Mouse (Mus musculus) midbrain, embryonic 16.5 days (tissue): ENCODE measurements around the gene Ccser2. TPM values are rescaled to one million over a fixed set of nuclear protein-coding genes. Genes with fewer than 3 reads are reported as not detected.

Source experiments
- ATAC-seq: fragments of 200-750 bp; cut with Nextera tagmentation; 2 replicates; pipeline ENCODE4 v1.8.0; 2017; ENCODE audit warnings: moderate TSS enrichment
- H3K27ac ChIP-seq: fragments of 300-500 bp; sonication (generic); 2 replicates; pipeline ENCODE4 v1.5.1; 2014; ENCODE audit warnings: mild to moderate bottlenecking, low read length, mixed read lengths
- H3K27me3 ChIP-seq: fragments of 300-500 bp; sonication (generic); 2 replicates; pipeline ENCODE4 v1.6.1; 2014; ENCODE audit warnings: low read depth, low read length, mixed read lengths; ENCODE audit not compliant: control insufficient read depth, insufficient read depth
- H3K36me3 ChIP-seq: fragments of 300-500 bp; sonication (generic); 2 replicates; pipeline ENCODE4 v1.6.1; 2014; ENCODE audit warnings: mild to moderate bottlenecking, low read length, moderate library complexity, mixed read lengths; ENCODE audit not compliant: control insufficient read depth, insufficient read depth
- H3K4me1 ChIP-seq: fragments of 300-500 bp; sonication (generic); 2 replicates; pipeline ENCODE4 v1.6.1; 2014; ENCODE audit warnings: mild to moderate bottlenecking, low read length, mixed read lengths; ENCODE audit not compliant: control insufficient read depth, insufficient read depth
- H3K4me2 ChIP-seq: fragments of 300-500 bp; sonication (generic); 2 replicates; pipeline ENCODE4 v1.6.1; 2014; ENCODE audit warnings: mild to moderate bottlenecking, low read length, mixed read lengths
- H3K4me3 ChIP-seq: fragments of 300-500 bp; sonication (generic); 2 replicates; pipeline ENCODE4 v1.5.1; 2014; ENCODE audit warnings: low read depth, mild to moderate bottlenecking, low read length, moderate library complexity, mixed read lengths
- H3K9ac ChIP-seq: fragments of 300-500 bp; sonication (generic); 2 replicates; pipeline ENCODE4 v1.6.1; 2014; ENCODE audit warnings: low read depth, low read length, mixed read lengths
- H3K9me3 ChIP-seq: fragments of 300-500 bp; sonication (generic); replicated peaks from 2 replicates; pipeline ENCODE4 v1.6.1; 2014; ENCODE audit warnings: mild to moderate bottlenecking, low read length, mixed read lengths; ENCODE audit not compliant: control insufficient read depth, poor library complexity, severe bottlenecking
- WGBS: fragments of 180-500 bp; shearing (Covaris S2); extraction: QIAGEN DNeasy Blood & Tissue Kit; methylation state at CpG from one replicate; pipeline ENCODE4 v1.1.7; 2014; 5-methylcytosine and 5-hydroxymethylcytosine counted together
- polyA plus RNA-seq: library from polyadenylated mRNA; unstranded; fragments of >200 nt; fragmentation: Nextera tagmentation; extraction: Ambion mirVana; gene quantifications from 2 replicates; pipeline ENCODE4 v1.2.1, GENCODE M21; 2015

Ccser2 gene
- polyA plus RNA-seq, 1 experiment from 2014 or later: 92.9 TPM

- no peak for ATAC-seq
- no peaks in the 10 kb centered on the region for H3K9me3 ChIP-seq
- H3K27ac ChIP-seq: 0 out of 2 replicates have a peak overlapping the region, but pooled peaks have one; percentile 5
- H3K4me1 ChIP-seq: no peaks in the 10 kb centered on the region; the same call in 1 of the 2 replicates
- H3K27me3 ChIP-seq: no peaks in the 10 kb centered on the region
- no peak overlapping the region for H3K4me3 ChIP-seq
- 0 out of 2 replicates have a peak, but pooled peaks cover 4% of the 10 kb centered on the region for H3K36me3 ChIP-seq
- 64% methylated on average over 8 of the region's 11 CpGs for WGBS
- no peak overlapping the region for H3K9ac ChIP-seq
- no peak overlapping the region for H3K4me2 ChIP-seq
These were observed 62.6 kb downstream of the Ccser2 start for GRCm38 (mm10) chr14:36905809-36906522.

- no peak overlapping the region for H3K27ac ChIP-seq
- no peak overlapping the region for H3K4me2 ChIP-seq
- H3K9ac ChIP-seq: no peak overlapping the region
- WGBS: 88% methylated on average over 1 of the region's 1 CpGs
- no peaks in the 10 kb centered on the region for H3K27me3 ChIP-seq
- H3K9me3 ChIP-seq: no peaks in the 10 kb centered on the region
- H3K4me1 ChIP-seq: no peaks in the 10 kb centered on the region; the same call in 1 of the 2 replicates
- peaks cover 12% of the 10 kb centered on the region for H3K36me3 ChIP-seq
- no peak overlapping the region for H3K4me3 ChIP-seq
- ATAC-seq: no peak
These were observed 64.4 kb downstream of the Ccser2 start for GRCm38 (mm10) chr14:36904206-36904605.

GRCm38 (mm10) chr14:36900883-36901282 lies 67.7 kb downstream of the Ccser2 start:
- H3K4me2 ChIP-seq: no peak overlapping the region
- no peak overlapping the region for H3K9ac ChIP-seq
- ATAC-seq: no peak
- H3K9me3 ChIP-seq: no peaks in the 10 kb centered on the region
- peaks cover 8% of the 10 kb centered on the region for H3K36me3 ChIP-seq
- H3K4me3 ChIP-seq: no peak overlapping the region
- H3K27ac ChIP-seq: no peak overlapping the region
- H3K27me3 ChIP-seq: no peaks in the 10 kb centered on the region
- H3K4me1 ChIP-seq: no peaks in the 10 kb centered on the region; the same call in 1 of the 2 replicates

- WGBS: 89% methylated on average over 3 of the region's 3 CpGs
- Histone ChIP-seq H3K27ac (no peak overlapping the region), H3K36me3 (peaks cover 3% of the 10 kb centered on the region; the same call in 1 of the 2 replicates), H3K27me3 (no peaks in the 10 kb centered on the region), H3K9me3 (no peaks in the 10 kb centered on the region), H3K4me1 (no peaks in the 10 kb centered on the region), H3K4me2 (no peak overlapping the region), H3K4me3 (no peak overlapping the region), H3K9ac (no peak overlapping the region)
- ATAC-seq: no peak
These were observed 73.9 kb downstream of the Ccser2 start for GRCm38 (mm10) chr14:36894701-36895100.

- Histone ChIP-seq H3K4me3 (no peak overlapping the region), H3K9me3 (no peaks in the 10 kb centered on the region), H3K4me1 (no peaks in the 10 kb centered on the region), H3K27ac (no peak overlapping the region), H3K9ac (no peak overlapping the region), H3K4me2 (no peak overlapping the region), H3K27me3 (no peaks in the 10 kb centered on the region), H3K36me3 (no peaks in the 10 kb centered on the region)
- no peak for ATAC-seq
- WGBS: 71% methylated on average over 2 of the region's 2 CpGs
These were observed 75.7 kb downstream of the Ccser2 start for GRCm38 (mm10) chr14:36892762-36893358.

GRCm38 (mm10) chr14:36890130-36890529 lies 78.4 kb downstream of the Ccser2 start:
- Histone ChIP-seq H3K36me3 (no peaks in the 10 kb centered on the region), H3K4me1 (no peaks in the 10 kb centered on the region), H3K9ac (no peak overlapping the region), H3K4me3 (no peak overlapping the region), H3K27me3 (no peaks in the 10 kb centered on the region), H3K9me3 (no peaks in the 10 kb centered on the region), H3K4me2 (no peak overlapping the region), H3K27ac (no peak overlapping the region)
- WGBS: 82% methylated on average over 7 of the region's 7 CpGs
- 0 out of 2 replicates have a peak, but pooled peaks have one; percentile 32 for ATAC-seq

GRCm38 (mm10) chr14:36885680-36886079 lies 82.9 kb downstream of the Ccser2 start:
- no peak overlapping the region for H3K4me3 ChIP-seq
- WGBS: 87% methylated on average over 5 of the region's 5 CpGs

GRCm38 (mm10) chr14:36885117-36885516 lies 83.5 kb downstream of the Ccser2 start:
- H3K4me2 ChIP-seq: no peak overlapping the region
- H3K27ac ChIP-seq: no peak overlapping the region
- H3K4me3 ChIP-seq: no peak overlapping the region
- H3K9me3 ChIP-seq: no peaks in the 10 kb centered on the region
- no peaks in the 10 kb centered on the region for H3K4me1 ChIP-seq
- 92% methylated on average over 1 of the region's 1 CpGs for WGBS
- H3K36me3 ChIP-seq: no peaks in the 10 kb centered on the region
- no peak overlapping the region for H3K9ac ChIP-seq
- H3K27me3 ChIP-seq: no peaks in the 10 kb centered on the region
- no peak for ATAC-seq

More at GRCm38 (mm10) chr14:36885680-36886079, 82.9 kb downstream of the Ccser2 start:
- Histone ChIP-seq H3K4me1 (no peaks in the 10 kb centered on the region), H3K4me2 (no peak overlapping the region), H3K36me3 (no peaks in the 10 kb centered on the region), H3K27me3 (no peaks in the 10 kb centered on the region), H3K9ac (no peak overlapping the region), H3K27ac (no peak overlapping the region), H3K9me3 (no peaks in the 10 kb centered on the region)
- no peak for ATAC-seq

GRCm38 (mm10) chr14:36883576-36883975 lies 85.0 kb downstream of the Ccser2 start:
- Histone ChIP-seq H3K9ac (no peak overlapping the region), H3K4me3 (no peak overlapping the region), H3K9me3 (no peaks in the 10 kb centered on the region), H3K4me2 (no peak overlapping the region), H3K27ac (no peak overlapping the region), H3K27me3 (no peaks in the 10 kb centered on the region), H3K4me1 (no peaks in the 10 kb centered on the region), H3K36me3 (peaks cover 7% of the 10 kb centered on the region)
- 70% methylated on average over 3 of the region's 3 CpGs for WGBS
- no peak for ATAC-seq
